Mouse (Mus musculus) colon, adult 2 months (tissue): Measurements from ENCODE around the gene Lime1. TPM values are rescaled to one million over a fixed set of nuclear protein-coding genes. Genes with fewer than 3 reads are reported as not detected.

Experiments
- polyA plus RNA-seq: library from polyadenylated mRNA; depleted of rRNA; stranded (reverse); fragments of >200 nt; gene quantifications from 2 replicates; pipeline ENCODE4 v1.2.3, GENCODE M21; 2012; rRNA removed

The Lime1 gene
- 94.1 and 102 TPM in 2 replicates for polyA plus RNA-seq

GRCm38 (mm10) chr2:181379778-181380177 lies at the start of gene Lime1:
Lime1 (plus strand) TSS chr2:181380078.

GRCm38 (mm10) chr2:181364860-181365596 lies 14.8 kb upstream of the Lime1 start, which contains the start of the genes Zgpat and Arfrp1:
Zgpat (plus strand) TSS chr2:181364928.
Arfrp1 (minus strand) TSS chr2:181365404.

Other genes with a start within 250 kb of the Lime1 start
- 1.1 and 1.4 TPM in 2 replicates for gene Kcnq2, start 244.8 kb upstream of the Lime1 start, polyA plus RNA-seq
- 8.8 and 9.5 TPM in 2 replicates for gene Eef1a2, start 223.1 kb upstream of the Lime1 start, polyA plus RNA-seq
- 223 and 266 TPM in 2 replicates for gene Ppdpf, start 192.8 kb upstream of the Lime1 start, polyA plus RNA-seq
- 4.5 and 7.2 TPM in 2 replicates for gene Ptk6, start 177.3 kb upstream of the Lime1 start, polyA plus RNA-seq
- gene Srms, start 166.9 kb upstream of the Lime1 start, polyA plus RNA-seq: 1.2 and 1.5 TPM in 2 replicates
- 0.35 and 0.61 TPM in 2 replicates for gene Fndc11, start 160.1 kb upstream of the Lime1 start, polyA plus RNA-seq
- 45.2 and 46.9 TPM in 2 replicates for gene Helz2, start 138.1 kb upstream of the Lime1 start, polyA plus RNA-seq
- 32.6 and 34.0 TPM in 2 replicates for gene Gmeb2, start 92.0 kb upstream of the Lime1 start, polyA plus RNA-seq
- 6.0 and 7.6 TPM in 2 replicates for gene Stmn3, start 65.6 kb upstream of the Lime1 start, polyA plus RNA-seq
- 23.9 and 29.0 TPM in 2 replicates for gene Rtel1, start 60.3 kb upstream of the Lime1 start, polyA plus RNA-seq
- gene Zgpat, start 15.2 kb upstream of the Lime1 start, polyA plus RNA-seq: 32.6 and 36.8 TPM in 2 replicates
- 25.9 and 30.4 TPM in 2 replicates for gene Arfrp1, start 14.7 kb upstream of the Lime1 start, polyA plus RNA-seq
- 2.0 TPM in 2 replicates for gene Zbtb46, start 79.3 kb downstream of the Lime1 start, polyA plus RNA-seq
- gene Abhd16b, start 113.1 kb downstream of the Lime1 start, polyA plus RNA-seq: not detected in 2 replicates
- gene Tpd52l2, start 117.1 kb downstream of the Lime1 start, polyA plus RNA-seq: 31.4 and 40.7 TPM in 2 replicates
- gene Dnajc5, start 140.4 kb downstream of the Lime1 start, polyA plus RNA-seq: 51.9 and 64.1 TPM in 2 replicates
- 161 and 197 TPM in 2 replicates for gene Uckl1, start 204.8 kb downstream of the Lime1 start, polyA plus RNA-seq
- 12.3 and 13.0 TPM in 2 replicates for gene Prpf6, start 211.8 kb downstream of the Lime1 start, polyA plus RNA-seq
- 39.9 and 47.0 TPM in 2 replicates for gene Zfp512b, start 212.7 kb downstream of the Lime1 start, polyA plus RNA-seq
- gene Samd10, start 219.1 kb downstream of the Lime1 start, polyA plus RNA-seq: 30.8 and 41.3 TPM in 2 replicates